Mouse (Mus musculus) stomach, postnatal 0 days (tissue): ENCODE data around the gene Krtap4-2. TPM values are rescaled to one million over a fixed set of nuclear protein-coding genes. Genes with fewer than 3 reads are reported as not detected.
"Not testable (repeated sequence)": the region's sequence is repeated elsewhere in the genome, so short reads cannot be mapped to it uniquely, and the experiment has no call there.

Experiments
- ATAC-seq: fragments of 200-750 bp; cut with Nextera tagmentation; 2 replicates; pipeline ENCODE4 v1.8.0; 2017; ENCODE audit not compliant: low FRiP score, low TSS enrichment
- DNase-seq: peaks from one replicate; pipeline ENCODE4 v3.0.0-alpha.2; 2016; ENCODE audit warnings: low spot score
- H3K27ac ChIP-seq: fragments of 300-500 bp; sonication (generic); replicated peaks from 2 replicates; pipeline ENCODE4 v1.5.1; 2014; ENCODE audit warnings: mild to moderate bottlenecking, control low read depth
- H3K27me3 ChIP-seq: fragments of 300-500 bp; sonication (generic); 2 replicates; pipeline ENCODE4 v1.6.1; 2014; ENCODE audit warnings: low read length; ENCODE audit not compliant: control insufficient read depth, insufficient read depth
- H3K36me3 ChIP-seq: fragments of 300-500 bp; sonication (generic); 2 replicates; pipeline ENCODE4 v1.6.1; 2014; ENCODE audit warnings: low read length, mixed read lengths; ENCODE audit not compliant: control insufficient read depth, insufficient read depth
- H3K4me1 ChIP-seq: fragments of 300-500 bp; sonication (generic); replicated peaks from 2 replicates; pipeline ENCODE4 v1.6.1; 2014; ENCODE audit warnings: antibody characterized with exemption; ENCODE audit not compliant: control insufficient read depth, insufficient read depth
- H3K4me2 ChIP-seq: fragments of 300-500 bp; sonication (generic); replicated peaks from 2 replicates; pipeline ENCODE4 v1.6.1; 2014; ENCODE audit warnings: low read depth, mild to moderate bottlenecking, control low read depth, moderate library complexity
- H3K4me3 ChIP-seq: fragments of 300-500 bp; sonication (generic); 2 replicates; pipeline ENCODE4 v1.5.1; 2014; ENCODE audit warnings: low read depth, low read length, control low read depth
- H3K9ac ChIP-seq: fragments of 300-500 bp; sonication (generic); 2 replicates; pipeline ENCODE4 v1.6.1; 2014; ENCODE audit warnings: mild to moderate bottlenecking, low read length, control low read depth, mixed read lengths
- H3K9me3 ChIP-seq: fragments of 300-500 bp; sonication (generic); 2 replicates; pipeline ENCODE4 v1.6.1; 2016; ENCODE audit warnings: low read length; ENCODE audit not compliant: control insufficient read depth
- CTCF ChIP-seq: IDR thresholded peaks from 2 replicates; pipeline ENCODE4 v1.5.1; 2016; ENCODE audit warnings: antibody characterized with exemption, low read depth, mild to moderate bottlenecking, moderate library complexity
- EP300 ChIP-seq: optimal IDR thresholded peaks from 2 replicates; pipeline ENCODE3; 2016; ENCODE audit warnings: antibody characterized with exemption
- WGBS: fragments of 180-500 bp; shearing (Covaris S2); extraction: QIAGEN DNeasy Blood & Tissue Kit; methylation state at CpG from one replicate; pipeline ENCODE4 v1.1.7; 2014; 5-methylcytosine and 5-hydroxymethylcytosine counted together
- polyA plus RNA-seq: library from polyadenylated mRNA; unstranded; fragments of >200 nt; fragmentation: Nextera tagmentation; extraction: Ambion mirVana; gene quantifications from 2 replicates; pipeline ENCODE4 v1.2.1, GENCODE M21; 2015

Krtap4-2 gene
- polyA plus RNA-seq, 1 experiment from 2014 or later = not detected

DNA sequence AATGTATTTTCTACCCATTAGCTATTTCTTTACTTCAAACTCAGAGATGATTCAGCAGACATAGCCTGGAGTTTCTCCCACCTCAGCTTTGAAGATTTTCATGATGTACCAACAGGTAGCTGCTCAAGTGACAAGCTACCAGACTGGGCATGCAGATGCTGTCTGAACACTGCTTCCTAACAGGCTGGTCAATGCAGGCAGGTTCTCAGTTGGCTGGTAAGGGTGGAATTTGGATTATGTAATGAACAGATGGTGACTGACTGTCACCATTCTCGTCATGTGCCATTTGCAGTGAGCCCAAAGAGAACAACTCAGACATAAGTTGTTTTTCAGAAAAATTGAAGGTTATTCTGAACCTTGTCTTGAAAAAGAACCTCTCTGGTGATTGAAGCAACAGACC is 25.8 kb downstream of the Krtap4-2 start:
- no peaks in the 10 kb centered on the region for H3K27me3 ChIP-seq
- H3K9me3 ChIP-seq = no peaks in the 10 kb centered on the region
- ATAC-seq (no peak), DNase-seq (no peak)
- no peaks in the 10 kb centered on the region for H3K4me1 ChIP-seq
- TF ChIP-seq EP300 = no peak
- H3K4me3 ChIP-seq = no peak overlapping the region
- WGBS = 50% methylated on average over 1 of the region's 1 CpGs
- H3K36me3 ChIP-seq = no peaks in the 10 kb centered on the region
- no peak overlapping the region for H3K27ac ChIP-seq
- H3K4me2 ChIP-seq = no peak overlapping the region
- H3K9ac ChIP-seq = no peak overlapping the region

DNA sequence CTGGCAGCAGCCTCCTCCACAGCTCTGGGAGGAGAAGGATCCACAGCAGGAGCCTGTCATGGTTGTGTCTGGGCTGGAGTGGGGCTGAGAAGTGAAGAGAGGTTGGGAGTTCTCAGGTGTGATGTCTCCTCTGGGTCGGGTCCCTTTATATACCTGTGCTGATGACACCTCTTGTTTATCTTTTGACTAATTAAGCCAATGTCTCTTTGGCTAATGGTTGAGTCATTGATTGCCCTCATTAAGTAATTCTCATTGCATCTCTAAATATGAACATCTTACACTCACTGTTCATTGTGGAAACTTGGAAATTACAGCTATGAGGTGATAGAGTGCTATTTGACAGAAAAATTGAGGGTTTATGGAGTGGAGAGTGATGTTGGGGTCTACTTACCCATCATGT is 31.7 kb downstream of the Krtap4-2 start, which contains the start of gene Gm11938:
Gene Gm11938 (minus strand): TSS at position 101 of the 400 bp plus-strand sequence.
- not testable (repeated sequence) for H3K27ac ChIP-seq, ATAC-seq, DNase-seq, H3K4me3 ChIP-seq, H3K4me1 ChIP-seq, H3K4me2 ChIP-seq, H3K27me3 ChIP-seq, H3K9me3 ChIP-seq, H3K36me3 ChIP-seq, H3K9ac ChIP-seq
- WGBS = 53% methylated on average over 1 of the region's 1 CpGs

DNA sequence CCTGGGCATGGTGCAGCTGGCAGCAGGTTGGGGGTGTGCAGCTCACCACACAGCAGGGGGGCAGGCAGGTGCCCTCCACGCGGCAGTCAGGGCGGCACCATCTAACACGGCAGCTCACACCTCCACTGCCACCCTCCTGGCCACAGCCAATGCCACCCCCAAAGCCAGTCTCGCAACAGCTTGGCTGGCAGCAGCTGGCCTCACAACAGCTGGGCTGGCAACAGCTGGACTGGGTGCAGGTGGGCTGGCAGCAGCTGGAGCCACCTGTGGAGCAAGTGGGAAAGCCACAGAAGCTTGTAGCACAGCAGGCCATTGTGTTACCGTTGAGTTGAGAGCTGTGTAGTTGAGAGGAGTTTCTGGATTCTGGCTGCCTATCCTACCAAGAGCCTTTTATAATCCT is 37.1 kb downstream of the Krtap4-2 start, which contains the start of gene Krtap9-3:
Gene Krtap9-3 (minus strand): TSS at position 364 of the 400 bp plus-strand sequence.
- not testable (repeated sequence) for ATAC-seq, H3K4me2 ChIP-seq, H3K9ac ChIP-seq, H3K4me1 ChIP-seq, H3K27me3 ChIP-seq, H3K4me3 ChIP-seq, H3K9me3 ChIP-seq, H3K27ac ChIP-seq, DNase-seq, H3K36me3 ChIP-seq
- 63% methylated on average over 4 of the region's 6 CpGs for WGBS

DNA sequence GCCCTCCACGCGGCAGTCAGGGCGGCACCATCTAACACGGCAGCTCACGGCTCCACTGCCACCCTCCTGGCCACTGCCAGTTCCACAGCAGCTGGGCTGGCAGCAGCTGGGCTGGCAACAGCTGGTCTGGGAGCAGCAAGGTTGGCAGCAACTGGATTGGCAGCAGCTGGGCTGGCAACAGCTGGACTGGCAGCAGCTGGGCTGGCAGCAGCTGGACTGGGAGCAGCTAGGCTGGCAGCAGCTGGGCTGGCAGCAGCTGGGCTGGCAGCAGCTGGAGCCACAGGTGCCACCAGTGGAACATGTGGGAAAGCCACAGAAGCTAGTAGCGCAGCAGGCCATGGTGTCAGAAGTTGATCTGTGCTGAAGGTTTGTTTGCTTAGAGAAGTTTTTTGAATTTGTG is 43.9 kb downstream of the Krtap4-2 start, which contains the start of gene Krtap1-3:
Gene Krtap1-3 (minus strand): TSS at position 359 of the 400 bp plus-strand sequence.
- Histone ChIP-seq H3K9me3 (no peaks in the 10 kb centered on the region), H3K27ac (no peak within 1 kb of the TSS), H3K4me1 (no peaks in the 10 kb centered on the region), H3K4me2 (no peak within 1 kb of the TSS), H3K9ac (no peak within 1 kb of the TSS), H3K27me3 (no peaks in the 10 kb centered on the region), H3K4me3 (no peak within 1 kb of the TSS), H3K36me3 (no peaks in the 10 kb centered on the region)
- WGBS = 88% methylated on average over 6 of the region's 6 CpGs
- DNase-seq (no peak), ATAC-seq (no peak)
- TF ChIP-seq CTCF = no peak
- TF ChIP-seq EP300 = no peak

DNA sequence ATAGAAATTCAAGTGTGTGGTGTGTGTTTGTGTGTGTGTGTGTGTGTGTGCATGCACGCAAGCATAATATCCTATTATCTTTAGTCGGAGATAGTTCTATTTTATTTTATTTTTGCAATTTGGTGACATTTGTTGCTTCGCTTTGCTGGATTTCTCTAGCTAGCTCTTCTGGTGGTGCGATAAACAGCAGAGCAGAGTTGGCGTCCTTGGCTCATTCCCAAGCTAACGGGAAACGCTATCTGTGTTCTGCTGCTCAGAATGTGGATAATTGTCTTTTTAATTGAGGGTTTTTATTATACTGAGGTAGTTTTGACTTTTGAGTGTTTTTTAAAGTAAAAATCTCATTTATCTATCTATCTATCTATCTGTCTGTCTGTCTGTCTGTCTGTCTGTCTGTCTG is 49.8 kb downstream of the Krtap4-2 start:
- TF ChIP-seq CTCF = no peak
- TF ChIP-seq EP300 = no peak
- H3K9ac ChIP-seq = no peak overlapping the region
- no peak overlapping the region for H3K4me3 ChIP-seq
- H3K4me1 ChIP-seq = no peaks in the 10 kb centered on the region
- ATAC-seq (no peak), DNase-seq (no peak)
- no peak overlapping the region for H3K4me2 ChIP-seq
- no peaks in the 10 kb centered on the region for H3K27me3 ChIP-seq
- whole genome bisulfite sequencing = 85% methylated on average over 7 of the region's 7 CpGs
- no peaks in the 10 kb centered on the region for H3K36me3 ChIP-seq
- no peaks in the 10 kb centered on the region for H3K9me3 ChIP-seq
- no peak overlapping the region for H3K27ac ChIP-seq

Other genes starting within 250 kb of the Krtap4-2 start
- gene Krt10, start 245.7 kb downstream of the Krtap4-2 start, polyA plus RNA-seq = 431 and 466 TPM in 2 replicates
- 0.16 and 0.21 TPM in 2 replicates for gene Krt12, start 212.8 kb downstream of the Krtap4-2 start, polyA plus RNA-seq
- 110 and 119 TPM in 2 replicates for gene Krt20, start 196.9 kb downstream of the Krtap4-2 start, polyA plus RNA-seq
- gene Krt23, start 141.9 kb downstream of the Krtap4-2 start, polyA plus RNA-seq = 204 and 221 TPM in 2 replicates
- 0.07 TPM in 1 of 2 replicates, not detected in the other for gene Krt39, start 113.7 kb downstream of the Krtap4-2 start, polyA plus RNA-seq
- gene Krt40, start 91.9 kb downstream of the Krtap4-2 start, polyA plus RNA-seq = not detected in 2 replicates
- not detected in 2 replicates for gene Krtap3-3, start 84.2 kb downstream of the Krtap4-2 start, polyA plus RNA-seq
- gene Krtap3-2, start 78.2 kb downstream of the Krtap4-2 start, polyA plus RNA-seq = 0.19 and 0.34 TPM in 2 replicates
- gene Gm11939, start 75.6 kb downstream of the Krtap4-2 start, polyA plus RNA-seq = not detected in 2 replicates
- gene Krtap3-1, start 68.5 kb downstream of the Krtap4-2 start, polyA plus RNA-seq = not detected in 2 replicates
- gene Krtap1-5, start 54.1 kb downstream of the Krtap4-2 start, polyA plus RNA-seq = not detected in 2 replicates
- gene Krtap1-4, start 51.4 kb downstream of the Krtap4-2 start, polyA plus RNA-seq = not detected in 2 replicates
- not detected in 2 replicates for gene Krtap1-3, start 43.7 kb downstream of the Krtap4-2 start, polyA plus RNA-seq
- not detected in 2 replicates for gene Krtap9-3, start 37.0 kb downstream of the Krtap4-2 start, polyA plus RNA-seq
- not detected in 2 replicates for gene Gm11938, start 31.8 kb downstream of the Krtap4-2 start, polyA plus RNA-seq
- not detected in 2 replicates for gene Gm11937, start 24.9 kb downstream of the Krtap4-2 start, polyA plus RNA-seq
- not detected in 2 replicates for gene Krtap2-4, start 20.2 kb downstream of the Krtap4-2 start, polyA plus RNA-seq
- not detected in 2 replicates for gene Gm11562, start 14.6 kb downstream of the Krtap4-2 start, polyA plus RNA-seq
- not detected in 2 replicates for gene Krtap4-1, start 6.8 kb downstream of the Krtap4-2 start, polyA plus RNA-seq
- not detected in 2 replicates for gene Krtap4-7, start 9.0 kb upstream of the Krtap4-2 start, polyA plus RNA-seq
- not detected in 2 replicates for gene Gm11555, start 15.2 kb upstream of the Krtap4-2 start, polyA plus RNA-seq
- not detected in 2 replicates for gene Gm11563, start 23.9 kb upstream of the Krtap4-2 start, polyA plus RNA-seq
- gene Krtap4-6, start 30.9 kb upstream of the Krtap4-2 start, polyA plus RNA-seq = not detected in 2 replicates
- gene Gm14190, start 55.7 kb upstream of the Krtap4-2 start, polyA plus RNA-seq = not detected in 2 replicates
- gene Gm14180, start 99.2 kb upstream of the Krtap4-2 start, polyA plus RNA-seq = not detected in 2 replicates
- gene Gm11595, start 137.8 kb upstream of the Krtap4-2 start, polyA plus RNA-seq = not detected in 2 replicates
- gene Krtap4-8, start 145.6 kb upstream of the Krtap4-2 start, polyA plus RNA-seq = not detected in 2 replicates
- not detected in 2 replicates for gene Krtap4-9, start 150.1 kb upstream of the Krtap4-2 start, polyA plus RNA-seq
- gene Gm11596, start 158.4 kb upstream of the Krtap4-2 start, polyA plus RNA-seq = not detected in 2 replicates
- not detected in 2 replicates for gene Gm11569, start 163.8 kb upstream of the Krtap4-2 start, polyA plus RNA-seq
- not detected in 2 replicates for gene Gm11554, start 169.4 kb upstream of the Krtap4-2 start, polyA plus RNA-seq
- not detected in 2 replicates for gene Krtap4-13, start 174.8 kb upstream of the Krtap4-2 start, polyA plus RNA-seq
- gene Gm11564, start 180.6 kb upstream of the Krtap4-2 start, polyA plus RNA-seq = not detected in 2 replicates
- gene 2300003K06Rik, start 203.0 kb upstream of the Krtap4-2 start, polyA plus RNA-seq = not detected in 2 replicates
- gene Krtap4-16, start 216.5 kb upstream of the Krtap4-2 start, polyA plus RNA-seq = not detected in 2 replicates
- gene Gm11568, start 222.8 kb upstream of the Krtap4-2 start, polyA plus RNA-seq = not detected in 2 replicates
- gene Gm11559, start 229.4 kb upstream of the Krtap4-2 start, polyA plus RNA-seq = not detected in 2 replicates
- gene Krtap9-1, start 238.3 kb upstream of the Krtap4-2 start, polyA plus RNA-seq = not detected in 2 replicates
- gene Gm11567, start 244.1 kb upstream of the Krtap4-2 start, polyA plus RNA-seq = not detected in 2 replicates